Mouse (Mus musculus): Measurements from ENCODE around the gene Slc43a2.
"Not testable (repeated sequence)": the region's sequence is repeated elsewhere in the genome, so short reads cannot be mapped to it uniquely, and the experiment has no call there.

The Slc43a2 gene

GRCm38 (mm10) chr11:75550200-75550946, 18.9 kb downstream of the Slc43a2 start:
- DNase-seq (ENCODE audit: low spot score in 2 of 2) = no peak

DNA sequence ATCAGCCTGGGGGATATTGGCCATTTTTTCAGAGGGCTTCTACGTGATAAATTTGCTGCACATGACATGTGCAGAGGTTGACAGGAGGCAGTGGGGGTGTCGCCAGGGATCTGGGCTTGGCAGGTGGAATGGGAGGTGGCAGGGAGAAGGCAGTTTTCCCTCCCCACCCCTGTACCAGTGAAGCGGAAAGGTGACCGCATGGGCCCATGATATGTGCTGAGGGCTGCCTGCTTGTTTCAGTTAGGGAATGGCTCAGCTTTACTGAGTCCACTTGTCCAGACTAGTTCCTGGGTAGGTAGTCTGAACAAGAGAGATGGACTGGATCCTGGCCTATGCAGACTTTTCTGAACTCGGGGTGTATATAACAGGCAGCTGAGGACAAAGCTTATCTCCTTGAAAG, 19.8 kb downstream of the Slc43a2 start:
- DNase-seq (ENCODE audit: low spot score in 2 of 2) = no peak

DNA sequence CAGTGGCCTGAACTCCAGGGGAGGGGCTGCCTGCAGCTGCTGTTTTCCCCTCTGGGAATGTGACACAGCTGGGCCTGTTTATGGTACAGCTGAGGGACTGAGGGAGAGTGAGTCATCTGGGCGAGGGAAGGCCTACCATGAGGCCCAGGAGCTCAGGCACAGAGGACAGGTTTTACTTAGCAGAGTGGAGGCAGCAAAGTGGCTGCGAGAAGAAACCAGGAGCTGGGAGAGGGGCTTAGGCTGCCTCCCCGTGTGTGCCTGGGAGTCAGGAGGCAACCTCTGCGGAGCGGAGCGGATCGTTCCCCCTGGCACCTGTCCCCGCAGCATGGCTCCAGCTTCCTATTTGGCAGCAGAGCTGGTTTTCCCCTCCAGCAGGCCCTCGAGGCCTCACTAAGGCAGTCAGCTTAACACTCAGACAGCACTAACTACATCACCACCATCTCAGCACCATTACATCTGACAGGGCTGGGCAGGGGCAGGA, 20.5 kb downstream of the Slc43a2 start:
- no peak for DNase-seq (ENCODE audit: low spot score in 2 of 2)

DNA sequence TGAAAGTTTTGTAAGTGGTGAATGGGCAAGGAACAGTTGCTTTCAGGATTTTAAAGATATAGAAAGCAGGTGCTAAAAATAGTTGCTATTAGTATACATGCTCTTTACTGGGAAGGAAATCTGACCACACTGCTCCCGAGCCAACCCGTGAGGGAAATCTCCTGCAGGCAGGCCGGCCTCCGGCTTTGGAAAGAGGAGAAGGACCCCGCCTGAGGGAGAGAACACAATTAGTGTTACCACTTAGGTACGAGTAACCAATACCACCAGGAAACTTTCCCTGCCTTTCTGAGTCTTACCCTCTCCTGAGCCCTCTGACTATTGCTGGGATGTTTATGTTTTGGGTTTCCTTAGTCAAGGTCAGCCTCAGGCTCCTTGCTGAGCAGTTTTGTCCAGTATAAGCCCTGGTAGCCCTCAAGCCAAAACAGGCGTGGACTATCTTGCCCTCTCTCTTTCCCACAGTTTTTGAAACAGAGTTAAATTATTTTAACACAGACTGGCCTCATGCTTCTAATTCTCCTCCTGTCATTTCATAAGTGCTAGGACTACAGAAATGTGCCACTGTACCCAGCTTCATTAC, 21.5 kb downstream of the Slc43a2 start:
- no peak for DNase-seq (ENCODE audit: low spot score in 2 of 2)

DNA sequence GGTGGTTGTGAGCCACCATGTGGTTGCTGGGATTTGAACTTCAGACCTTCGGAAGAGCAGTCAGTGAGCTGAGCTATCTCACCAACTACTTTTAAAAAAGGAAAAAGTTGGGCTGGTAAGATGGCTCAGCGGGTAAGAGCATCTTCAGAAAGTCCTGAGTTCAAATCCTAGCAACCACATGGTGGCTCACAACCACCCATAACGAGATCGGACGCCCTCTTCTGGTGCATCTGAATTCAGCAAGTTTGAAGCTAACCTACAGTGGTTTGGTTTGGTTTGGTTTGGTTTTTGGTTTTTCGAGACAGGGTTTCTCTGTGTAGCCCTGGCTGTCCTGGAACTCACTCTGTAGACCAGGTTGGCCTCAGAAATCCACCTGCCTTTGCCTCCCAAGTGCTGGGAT, 24.5 kb downstream of the Slc43a2 start:
- not testable (repeated sequence) for DNase-seq (ENCODE audit: low spot score in 2 of 2)

DNA sequence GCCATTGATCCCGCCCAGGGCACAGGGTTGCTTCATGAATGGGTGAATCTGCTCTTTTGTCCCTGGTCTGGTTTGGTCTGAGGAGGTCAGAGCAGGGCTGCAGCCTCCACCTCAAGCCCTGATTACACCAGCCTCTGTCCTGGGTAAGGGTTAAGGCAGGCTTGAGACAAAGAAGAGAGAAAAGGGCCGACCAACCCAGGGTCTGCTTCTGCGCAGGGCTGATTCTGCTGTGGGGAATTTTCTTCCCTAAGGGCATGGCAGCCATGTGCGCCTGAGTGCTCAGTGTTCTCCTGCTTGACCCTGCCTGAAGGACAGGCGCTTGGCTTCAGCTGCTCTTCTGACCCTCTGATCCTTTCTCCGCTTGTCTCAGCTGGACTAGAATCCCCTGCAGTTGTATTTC, 25.6 kb downstream of the Slc43a2 start:
- DNase-seq (ENCODE audit: low spot score in 2 of 2) = no peak

- DNase-seq (ENCODE audit: low spot score in 2 of 2) = no peak
These were observed 26.6 kb downstream of the Slc43a2 start for GRCm38 (mm10) chr11:75558101-75558500.

GRCm38 (mm10) chr11:75559870-75560504, 28.5 kb downstream of the Slc43a2 start:
- DNase-seq (ENCODE audit: low spot score in 2 of 2) = no peak

DNA sequence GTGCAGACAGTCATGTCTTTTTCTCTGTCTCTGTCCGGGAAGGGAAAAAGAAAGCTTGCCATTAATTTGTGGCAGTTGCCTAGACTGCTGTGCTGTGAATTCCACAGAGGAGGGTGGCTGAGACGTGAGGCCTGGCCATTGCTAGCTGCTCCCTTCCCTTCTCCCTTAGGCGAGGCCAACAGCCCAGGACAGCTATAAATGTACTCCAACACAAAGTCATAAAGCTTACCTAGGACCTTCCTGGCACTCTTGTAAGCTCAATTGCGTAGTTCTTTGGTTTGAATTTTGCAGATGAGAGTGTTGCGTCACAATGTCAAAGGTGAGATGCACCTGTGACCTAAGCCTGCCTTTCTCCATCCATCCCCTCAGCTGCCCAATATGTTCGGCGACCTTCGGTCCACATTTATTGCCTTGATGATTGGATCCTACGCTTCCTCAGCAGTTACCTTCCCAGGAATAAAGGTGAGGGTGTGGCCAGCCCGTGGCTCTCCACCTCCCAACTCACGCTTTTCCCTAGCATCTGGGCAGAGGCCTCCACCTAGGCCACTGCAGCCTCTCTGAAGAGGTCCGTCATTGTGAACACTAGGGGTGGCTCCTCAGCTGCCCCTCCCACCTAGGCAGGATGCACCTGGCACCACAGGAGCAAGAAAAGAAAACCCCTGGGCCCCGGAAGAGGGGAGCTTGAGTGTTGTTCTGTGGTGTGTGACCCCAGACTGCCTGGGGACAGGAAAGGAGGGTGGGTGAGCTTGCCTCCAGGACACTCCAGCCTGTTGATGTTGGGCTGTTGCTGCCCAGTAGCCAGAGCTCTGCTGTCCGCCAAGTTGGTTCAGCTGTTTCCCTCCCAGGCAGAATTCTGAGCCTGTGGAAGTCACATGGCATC, 29.3 kb downstream of the Slc43a2 start:
- DNase-seq (ENCODE audit: low spot score in 2 of 2) = no peak

GRCm38 (mm10) chr11:75561410-75561791, 29.9 kb downstream of the Slc43a2 start:
- DNase-seq (ENCODE audit: low spot score in 2 of 2) = no peak

- DNase-seq (ENCODE audit: low spot score in 2 of 2) = no peak
These were observed 31.3 kb downstream of the Slc43a2 start for GRCm38 (mm10) chr11:75562840-75563239.

DNA sequence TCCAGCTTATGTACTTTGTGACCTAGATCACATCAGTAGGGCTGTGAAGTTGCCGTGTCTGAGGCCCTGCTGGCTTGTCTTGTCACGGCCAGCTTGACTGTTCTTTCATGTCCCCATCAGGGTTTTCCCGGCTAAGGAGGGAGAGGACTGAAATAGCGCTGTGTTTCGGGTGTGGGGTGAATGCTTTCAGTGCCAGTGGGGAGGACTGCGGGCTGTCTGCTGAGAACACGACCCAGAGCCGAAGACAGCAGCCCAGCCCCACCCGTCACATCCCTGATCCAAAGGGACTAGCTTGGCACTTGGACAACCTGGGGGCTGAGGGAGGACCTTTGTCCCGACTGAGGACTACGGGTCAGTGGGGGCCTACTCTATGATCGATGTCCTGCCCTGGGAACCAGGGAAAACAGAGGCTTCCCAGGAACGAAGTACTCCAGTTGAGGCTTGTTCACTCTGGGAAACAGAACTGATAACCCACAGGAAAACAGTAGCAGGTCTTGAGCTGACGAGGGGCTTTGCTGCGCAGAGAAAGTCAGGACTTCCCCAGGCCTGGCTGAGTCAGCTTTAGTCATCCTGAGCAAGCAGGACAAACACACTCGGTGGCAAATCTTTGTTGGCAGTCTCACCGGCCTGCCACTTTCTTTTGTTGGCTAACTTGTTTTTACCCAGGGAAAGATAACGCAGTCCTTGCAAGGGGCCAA, 32.5 kb downstream of the Slc43a2 start:
- no peak for DNase-seq (ENCODE audit: low spot score in 2 of 2)

DNA sequence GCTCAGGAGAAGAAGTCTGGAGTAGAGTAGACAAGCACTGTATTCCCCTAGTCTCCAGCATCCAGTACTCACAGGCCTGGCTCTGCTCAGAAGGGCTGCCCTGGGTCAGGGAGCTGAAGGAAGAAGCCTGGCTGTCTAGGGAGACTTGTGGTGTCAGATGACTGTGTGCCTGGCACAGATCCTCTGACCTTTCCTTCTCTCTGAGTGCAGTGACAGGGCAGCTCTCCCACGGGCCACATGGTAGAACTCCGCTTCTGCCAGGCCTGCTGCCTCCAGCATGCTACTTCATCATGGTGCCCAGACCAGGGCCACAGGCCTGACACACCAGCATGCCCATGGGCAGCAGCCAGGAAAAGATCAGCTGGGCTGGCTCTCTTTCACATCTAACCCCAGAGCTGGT, 34.4 kb downstream of the Slc43a2 start:
- DNase-seq (ENCODE audit: low spot score in 2 of 2) = no peak

DNA sequence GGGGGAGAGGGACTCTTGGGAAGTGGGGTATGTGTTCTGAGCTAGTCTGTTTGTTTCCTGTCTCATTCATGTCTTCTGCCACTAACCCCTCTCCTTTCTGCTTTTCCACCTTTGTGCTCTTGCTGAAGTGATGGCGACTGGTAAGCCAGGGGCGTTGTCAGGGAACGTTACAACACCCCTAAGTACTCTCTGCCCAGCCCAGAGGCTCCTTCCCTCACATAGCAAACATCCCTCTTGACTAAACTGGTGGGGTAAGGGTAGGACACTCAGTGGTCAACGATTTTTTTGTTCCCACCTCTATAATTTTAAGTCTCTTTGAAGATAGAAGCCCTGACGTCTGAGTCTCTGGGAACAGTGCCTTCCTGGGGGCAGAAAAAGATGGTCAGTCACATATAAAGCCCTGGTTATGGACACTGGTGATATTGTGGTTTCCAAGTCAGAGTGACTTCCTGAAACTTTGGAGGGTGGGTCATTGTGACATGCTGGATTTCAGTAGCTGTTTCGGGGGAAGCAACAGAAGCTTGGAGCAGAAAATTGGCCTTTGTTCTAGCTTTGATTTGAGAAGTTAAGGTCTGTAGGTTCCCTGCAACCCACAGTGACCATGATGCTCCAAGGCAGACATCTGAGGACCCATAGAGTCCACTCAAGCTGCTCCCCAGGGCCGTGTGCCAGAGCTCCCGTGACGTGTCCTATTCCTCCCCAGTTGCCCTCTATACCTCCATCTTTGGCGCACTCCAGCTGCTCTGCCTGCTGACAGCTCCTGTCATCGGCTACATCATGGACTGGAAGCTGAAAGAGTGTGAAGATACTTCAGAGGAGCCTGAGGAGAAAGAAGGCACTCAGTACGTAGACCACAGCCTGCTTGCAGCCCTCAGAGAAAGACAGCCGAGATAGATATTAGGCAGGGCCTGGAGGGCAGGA, 35.0 kb downstream of the Slc43a2 start:
- DNase-seq (ENCODE audit: low spot score in 2 of 2) = no peak

DNA sequence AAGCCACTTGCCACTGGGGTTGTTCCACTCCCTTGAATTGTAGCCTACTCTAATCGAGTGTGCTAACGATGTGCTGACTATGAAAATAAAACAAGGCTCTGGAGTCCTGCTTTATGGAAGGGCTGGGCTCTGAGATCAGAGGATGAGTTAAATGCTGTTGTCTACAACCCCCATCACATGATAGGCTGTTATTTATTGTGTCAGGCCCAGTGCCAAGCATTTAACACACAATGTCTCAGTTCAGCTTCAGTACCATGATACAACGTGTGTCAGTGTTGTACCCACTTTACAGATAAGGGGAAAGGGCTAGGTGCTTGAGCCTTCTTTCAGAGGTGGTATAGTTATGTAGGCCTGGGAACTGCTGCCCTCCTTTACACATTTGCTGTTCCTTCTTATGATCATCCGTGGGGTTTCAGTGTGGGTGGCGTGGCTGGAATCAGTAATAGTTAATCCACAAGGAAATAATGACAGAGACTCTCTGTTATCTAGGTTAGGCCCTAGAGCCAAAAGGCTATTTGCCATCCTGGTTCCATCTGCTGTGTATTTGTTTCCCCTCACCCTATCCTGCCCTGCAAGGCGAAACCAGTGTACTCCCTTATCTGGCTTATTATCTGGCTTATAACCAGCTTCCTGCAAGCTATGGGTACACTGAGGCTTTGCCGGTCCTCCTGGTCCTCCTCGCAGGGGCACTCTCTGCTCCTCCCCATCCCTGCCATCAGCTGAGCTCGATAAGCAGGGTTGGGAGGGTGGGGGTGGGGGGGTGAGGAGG, 36.0 kb downstream of the Slc43a2 start:
- no peak for DNase-seq (ENCODE audit: low spot score in 2 of 2)

DNA sequence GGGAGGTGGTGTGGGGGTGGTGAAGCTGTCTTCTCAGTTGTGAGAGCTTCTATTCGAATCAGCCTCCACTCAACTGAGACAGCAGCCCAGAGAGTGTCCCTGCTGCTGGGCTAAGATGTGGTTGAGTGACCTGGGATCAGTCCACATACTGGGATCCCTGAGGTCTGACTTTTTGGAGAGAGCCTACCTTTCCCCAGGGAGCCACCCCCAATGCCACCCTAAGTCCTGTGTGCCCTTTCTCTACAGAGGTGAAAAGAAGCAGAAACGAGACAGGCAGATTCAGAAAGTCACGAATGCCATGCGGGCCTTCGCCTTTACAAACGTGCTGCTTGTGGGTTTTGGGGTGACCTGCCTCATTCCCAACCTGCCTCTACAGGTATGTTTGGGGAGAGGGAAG, 36.6 kb downstream of the Slc43a2 start:
- DNase-seq (ENCODE audit: low spot score in 2 of 2) = no peak

GRCm38 (mm10) chr11:75568962-75569361, 37.5 kb downstream of the Slc43a2 start:
- no peak for DNase-seq (ENCODE audit: low spot score in 2 of 2)

DNA sequence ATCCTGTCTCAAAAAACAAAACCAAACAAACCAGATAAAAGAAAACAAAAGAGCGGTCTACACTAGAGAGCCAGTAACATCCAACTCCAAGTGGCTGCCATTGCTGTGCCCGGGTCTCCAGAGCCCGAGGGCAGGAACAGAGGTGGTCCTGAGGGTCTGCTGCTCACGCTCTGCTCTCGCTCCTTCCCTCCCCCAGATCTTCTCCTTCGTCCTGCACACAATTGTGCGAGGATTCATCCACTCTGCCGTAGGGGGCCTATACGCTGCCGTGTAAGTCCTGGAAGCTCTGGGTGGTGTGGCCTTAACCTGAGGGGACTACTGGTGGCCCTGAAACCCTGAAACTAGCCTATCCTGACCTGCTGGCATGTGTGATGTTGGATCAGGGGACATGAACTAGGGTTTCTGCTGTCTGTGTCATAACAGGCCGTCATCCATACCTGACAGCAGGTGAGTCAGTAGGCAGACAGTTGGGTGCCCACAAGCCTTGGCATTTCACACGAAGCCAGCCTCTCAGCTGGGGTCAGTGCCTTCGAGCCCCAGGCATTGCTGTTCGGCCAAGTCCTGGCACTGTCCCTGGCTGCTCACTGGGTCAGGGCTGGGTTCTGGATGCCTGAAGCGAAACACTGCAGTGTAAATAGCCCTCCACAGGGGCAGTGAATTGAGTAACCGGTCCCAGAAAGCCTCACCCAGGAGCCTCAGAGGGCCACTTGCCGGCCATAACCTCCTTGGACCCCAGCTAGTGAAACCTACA, 39.1 kb downstream of the Slc43a2 start:
- no peak for DNase-seq (ENCODE audit: low spot score in 2 of 2)

Measured in cerebellum, postnatal 4 days (tissue).